Mouse (Mus musculus): ENCODE measurements around the gene Mum1. TPM values are rescaled to one million over a fixed set of nuclear protein-coding genes. Genes with fewer than 3 reads are reported as not detected.
"Not testable (repeated sequence)": the region's sequence is repeated elsewhere in the genome, so short reads cannot be mapped to it uniquely, and the experiment has no call there.

Gene Mum1
- polyA plus RNA-seq, 1 experiment from 2014 or later: 42.4 TPM

DNA sequence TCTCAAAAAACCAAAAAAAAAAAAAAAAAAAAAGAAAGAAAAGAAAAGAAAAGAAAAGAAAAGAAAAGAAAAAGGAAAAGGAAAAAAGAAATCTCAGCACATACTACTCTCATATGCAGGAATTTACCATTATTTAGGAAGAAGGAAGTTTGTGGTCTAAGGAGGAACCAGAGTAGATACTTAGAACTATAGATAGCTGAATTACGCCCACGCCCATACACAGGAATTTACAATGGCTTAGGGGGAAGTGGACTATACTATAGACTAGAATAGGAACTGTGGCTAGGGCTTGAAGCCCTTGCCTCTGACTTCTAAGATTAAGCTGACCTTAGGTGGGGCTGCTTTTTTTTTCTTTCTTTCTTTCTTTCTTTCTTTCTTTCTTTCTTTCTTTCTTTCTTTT lies 3.1 kb upstream of the Mum1 start:
- not testable (repeated sequence) for H3K9me3 ChIP-seq (replicated peaks; ENCODE audit: control insufficient read depth, low read length); H3K36me3 ChIP-seq (ENCODE audit: control insufficient read depth, insufficient read depth, low read length); H3K27me3 ChIP-seq (replicated peaks; ENCODE audit: control insufficient read depth, insufficient read depth, low read length); H3K4me2 ChIP-seq (ENCODE audit: low read length); H3K27ac ChIP-seq (ENCODE audit: low read depth, low read length); H3K9ac ChIP-seq (ENCODE audit: low read length); DNase-seq (ENCODE audit: low spot score); ATAC-seq; H3K4me3 ChIP-seq (ENCODE audit: low read depth, low read length)
- 89% methylated on average over 2 of the region's 2 CpGs for WGBS
- peaks cover 13% of the 10 kb centered on the region for H3K4me1 ChIP-seq (ENCODE audit: control insufficient read depth, insufficient read depth, low read length)

DNA sequence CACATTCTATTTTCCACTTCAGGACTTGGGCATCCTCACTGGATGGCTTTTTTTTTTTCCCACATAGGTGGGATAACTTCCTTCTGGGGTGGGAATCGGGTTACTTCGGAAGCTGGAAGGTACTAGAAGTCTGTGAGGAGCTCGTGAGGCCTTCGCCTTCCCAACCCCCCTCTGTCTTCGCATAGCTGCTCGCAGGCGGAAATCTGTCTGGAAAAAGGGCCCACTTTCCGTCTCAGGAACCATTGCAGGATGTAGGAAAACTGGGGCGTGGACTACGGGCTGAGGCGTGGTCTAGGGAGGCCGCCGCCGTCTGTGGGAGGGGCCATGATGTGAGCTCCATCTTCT lies 191 bp upstream of the Mum1 start:
- ATAC-seq (no peak), DNase-seq (ENCODE audit: low spot score) (no peak)
- Histone ChIP-seq H3K27me3 (replicated peaks; ENCODE audit: control insufficient read depth, insufficient read depth, low read length) (no peaks in the 10 kb centered on the region), H3K4me2 (ENCODE audit: low read length) (peak overlapping the region; percentile 95), H3K9ac (ENCODE audit: low read length) (peak overlapping the region; percentile 49; the same call in 1 of the 2 replicates), H3K27ac (ENCODE audit: low read depth, low read length) (peak overlapping the region; percentile 95), H3K9me3 (replicated peaks; ENCODE audit: control insufficient read depth, low read length) (no peaks in the 10 kb centered on the region), H3K4me1 (ENCODE audit: control insufficient read depth, insufficient read depth, low read length) (peaks cover 25% of the 10 kb centered on the region), H3K4me3 (ENCODE audit: low read depth, low read length) (peak overlapping the region; percentile 81), H3K36me3 (ENCODE audit: control insufficient read depth, insufficient read depth, low read length) (peaks cover 17% of the 10 kb centered on the region)
- under 1% methylated on average over 14 of the region's 14 CpGs for WGBS

DNA sequence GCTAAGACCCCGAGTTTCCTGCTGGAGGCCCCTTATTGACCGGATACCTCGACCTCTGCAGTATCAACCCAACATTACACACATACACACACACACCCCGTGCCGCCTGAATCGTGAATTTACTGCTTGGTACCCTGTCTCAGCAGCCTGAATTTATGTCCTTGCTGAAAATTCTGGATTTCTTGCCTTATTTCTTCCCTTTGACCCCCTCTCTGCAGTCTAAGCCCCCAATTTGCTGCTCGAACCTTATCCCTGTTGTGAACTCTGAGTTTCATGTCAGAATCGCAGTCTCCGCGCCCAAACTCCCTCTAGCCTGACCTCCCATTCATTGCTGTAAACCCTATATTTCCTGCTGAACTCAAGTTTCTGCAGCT lies 919 bp downstream of the Mum1 start:
- Histone ChIP-seq H3K36me3 (ENCODE audit: control insufficient read depth, insufficient read depth, low read length) (peaks cover 26% of the 10 kb centered on the region), H3K4me2 (ENCODE audit: low read length) (peak overlapping the region; percentile 95), H3K9ac (ENCODE audit: low read length) (peak overlapping the region; percentile 96), H3K4me3 (ENCODE audit: low read depth, low read length) (peak overlapping the region; percentile 81), H3K9me3 (replicated peaks; ENCODE audit: control insufficient read depth, low read length) (no peaks in the 10 kb centered on the region), H3K4me1 (ENCODE audit: control insufficient read depth, insufficient read depth, low read length) (peaks cover 25% of the 10 kb centered on the region), H3K27me3 (replicated peaks; ENCODE audit: control insufficient read depth, insufficient read depth, low read length) (no peaks in the 10 kb centered on the region), H3K27ac (ENCODE audit: low read depth, low read length) (peak overlapping the region; percentile 95)
- ATAC-seq (no peak; the same call in 1 of the 2 replicates), DNase-seq (ENCODE audit: low spot score) (no peak)
- WGBS: 9% methylated on average over 10 of the region's 10 CpGs

DNA sequence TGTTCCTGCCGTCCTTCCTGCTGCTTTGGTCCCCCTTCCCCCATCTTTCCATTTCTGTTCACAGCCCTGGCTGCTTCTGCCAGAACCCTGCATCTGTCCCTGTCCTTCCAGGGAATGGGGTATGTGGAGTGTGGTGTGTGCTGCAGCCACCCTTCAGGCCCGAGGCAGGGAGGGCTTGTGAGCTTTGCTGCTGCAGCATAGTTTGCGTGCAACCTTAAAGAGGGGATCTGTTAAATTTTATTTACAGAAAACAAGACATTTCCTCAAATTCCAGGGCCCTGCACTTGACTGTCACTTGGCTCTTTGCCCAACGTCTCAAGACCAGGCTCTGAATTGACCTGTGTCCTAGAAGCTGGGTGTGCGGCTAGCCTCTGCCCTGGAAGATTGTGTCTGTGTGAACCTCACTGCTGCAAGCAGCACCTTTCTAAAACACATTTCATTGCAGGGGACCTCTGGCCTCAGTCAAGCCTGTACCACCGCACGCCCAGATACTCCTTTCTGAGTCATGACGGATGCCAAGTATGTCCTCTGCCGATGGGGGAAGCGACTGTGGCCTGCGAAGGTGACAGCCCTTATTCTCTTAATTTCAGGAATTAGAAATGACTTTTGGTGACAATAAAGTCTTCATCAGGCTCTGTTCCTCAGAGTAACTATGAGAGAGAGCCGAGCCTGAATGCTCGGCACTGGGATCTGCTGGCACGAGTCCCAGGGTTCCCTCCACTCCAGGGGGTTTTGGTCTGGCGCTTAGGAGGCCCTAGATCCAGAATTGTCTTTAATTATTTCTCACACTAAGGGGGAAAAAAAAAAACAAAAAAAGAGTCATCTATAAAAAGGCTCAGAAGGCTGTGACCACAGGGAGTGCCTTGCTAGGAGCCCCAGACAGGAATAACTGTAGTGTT lies 1.9 kb downstream of the Mum1 start:
- peak; percentile 53 for DNase-seq (ENCODE audit: low spot score)
- Histone ChIP-seq H3K9me3 (replicated peaks; ENCODE audit: control insufficient read depth, low read length) (no peaks in the 10 kb centered on the region), H3K36me3 (ENCODE audit: control insufficient read depth, insufficient read depth, low read length) (peaks cover 36% of the 10 kb centered on the region), H3K27ac (ENCODE audit: low read depth, low read length) (peak overlapping the region; percentile 95), H3K4me2 (ENCODE audit: low read length) (peak overlapping the region; percentile 95), H3K4me1 (ENCODE audit: control insufficient read depth, insufficient read depth, low read length) (peaks cover 30% of the 10 kb centered on the region), H3K27me3 (replicated peaks; ENCODE audit: control insufficient read depth, insufficient read depth, low read length) (no peaks in the 10 kb centered on the region), H3K4me3 (ENCODE audit: low read depth, low read length) (peak overlapping the region; percentile 81), H3K9ac (ENCODE audit: low read length) (peak overlapping the region; percentile 96)
- 31% methylated on average over 15 of the region's 15 CpGs for WGBS
- no peak for ATAC-seq

DNA sequence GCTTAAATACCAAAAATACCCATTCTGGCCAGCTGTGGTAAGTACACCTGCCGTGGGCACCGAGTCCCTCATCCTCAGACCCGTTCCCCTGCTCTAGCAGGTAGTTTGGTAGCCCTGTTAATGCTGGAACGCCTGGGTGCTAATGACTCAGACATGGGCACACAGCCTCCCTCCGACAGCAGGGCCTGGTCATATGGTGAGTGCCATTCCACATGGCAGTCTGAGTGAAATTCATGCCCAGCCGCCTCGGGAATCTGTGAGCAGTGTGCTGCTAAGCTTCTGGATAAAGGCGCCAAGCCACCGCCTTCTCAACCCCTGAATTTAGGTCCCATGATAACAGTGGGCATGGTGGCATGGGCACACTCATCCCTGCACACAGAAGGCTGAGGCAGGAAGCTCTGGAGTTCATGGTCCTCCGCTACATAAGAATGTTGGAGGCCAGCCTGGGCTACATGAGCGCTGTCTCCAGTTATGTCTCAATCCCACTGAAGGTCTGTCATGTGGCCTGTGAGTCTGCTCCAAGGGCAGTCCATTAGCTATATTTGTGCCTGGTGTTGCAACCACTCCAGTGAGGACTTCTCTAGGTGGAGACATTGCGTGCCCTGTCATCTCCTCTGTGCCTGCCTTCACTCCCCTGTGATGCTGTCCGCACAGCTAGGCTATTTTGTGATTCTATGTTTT lies 10.1 kb downstream of the Mum1 start:
- Histone ChIP-seq H3K27me3 (replicated peaks; ENCODE audit: control insufficient read depth, insufficient read depth, low read length) (no peaks in the 10 kb centered on the region), H3K27ac (ENCODE audit: low read depth, low read length) (no peak overlapping the region), H3K9me3 (replicated peaks; ENCODE audit: control insufficient read depth, low read length) (no peaks in the 10 kb centered on the region), H3K4me2 (ENCODE audit: low read length) (no peak overlapping the region), H3K36me3 (ENCODE audit: control insufficient read depth, insufficient read depth, low read length) (peaks cover 98% of the 10 kb centered on the region), H3K4me1 (ENCODE audit: control insufficient read depth, insufficient read depth, low read length) (peaks cover 8% of the 10 kb centered on the region; the same call in 1 of the 2 replicates), H3K9ac (ENCODE audit: low read length) (no peak overlapping the region), H3K4me3 (ENCODE audit: low read depth, low read length) (no peak overlapping the region)
- DNase-seq (ENCODE audit: low spot score) (no peak), ATAC-seq (no peak)
- WGBS: 95% methylated on average over 13 of the region's 13 CpGs

DNA sequence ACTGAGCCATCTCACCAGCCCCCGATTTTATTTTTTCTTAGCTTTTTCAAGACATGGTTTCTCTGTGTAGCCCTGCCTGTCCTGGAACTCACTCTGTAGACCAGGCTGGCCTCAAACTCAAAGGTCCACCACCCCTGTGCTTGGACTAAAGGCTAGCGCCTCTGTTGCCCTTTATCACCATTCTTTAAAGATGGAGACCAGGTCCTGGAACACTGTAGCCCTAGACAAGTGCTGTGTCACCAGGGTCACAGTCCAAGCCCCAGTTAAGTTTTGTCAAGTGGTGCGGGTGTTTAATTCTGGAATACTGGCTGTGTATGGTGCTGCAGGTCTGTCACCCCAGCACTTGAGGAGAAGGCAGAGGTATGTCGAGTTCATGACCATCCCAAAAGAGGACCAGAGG lies 10.8 kb downstream of the Mum1 start:
- H3K36me3 ChIP-seq (ENCODE audit: control insufficient read depth, insufficient read depth, low read length): peaks cover 99% of the 10 kb centered on the region
- H3K4me3 ChIP-seq (ENCODE audit: low read depth, low read length): no peak overlapping the region
- DNase-seq (ENCODE audit: low spot score) (no peak), ATAC-seq (no peak)
- H3K27me3 ChIP-seq (replicated peaks; ENCODE audit: control insufficient read depth, insufficient read depth, low read length): no peaks in the 10 kb centered on the region
- WGBS: 95% methylated on average over 4 of the region's 4 CpGs
- H3K9me3 ChIP-seq (replicated peaks; ENCODE audit: control insufficient read depth, low read length): no peaks in the 10 kb centered on the region
- no peak overlapping the region for H3K27ac ChIP-seq (ENCODE audit: low read depth, low read length)
- H3K4me1 ChIP-seq (ENCODE audit: control insufficient read depth, insufficient read depth, low read length): peaks cover 8% of the 10 kb centered on the region; the same call in 1 of the 2 replicates
- no peak overlapping the region for H3K9ac ChIP-seq (ENCODE audit: low read length)
- H3K4me2 ChIP-seq (ENCODE audit: low read length): no peak overlapping the region

DNA sequence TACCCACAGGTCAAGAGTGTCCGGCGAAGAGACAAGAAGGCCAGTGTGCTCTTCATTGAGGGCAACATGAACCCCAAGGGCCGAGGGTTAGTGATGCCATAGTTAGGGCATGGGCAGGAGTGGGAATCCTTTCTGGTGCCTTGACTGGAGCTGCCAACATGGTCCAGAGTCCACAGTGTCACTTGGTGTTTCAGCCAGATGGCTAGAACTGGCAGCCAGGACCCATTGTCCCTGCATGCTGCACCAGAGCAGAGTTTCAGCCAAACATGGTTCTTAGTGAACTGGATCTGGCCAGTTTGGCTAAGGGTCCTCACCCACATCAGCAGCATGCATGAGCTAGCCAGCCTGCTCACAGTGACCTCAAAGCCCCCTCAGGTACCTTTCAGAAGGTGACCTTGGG lies 12.1 kb downstream of the Mum1 start:
- H3K4me1 ChIP-seq (ENCODE audit: control insufficient read depth, insufficient read depth, low read length): peaks cover 2% of the 10 kb centered on the region; the same call in 1 of the 2 replicates
- H3K27me3 ChIP-seq (replicated peaks; ENCODE audit: control insufficient read depth, insufficient read depth, low read length): no peaks in the 10 kb centered on the region
- H3K4me2 ChIP-seq (ENCODE audit: low read length): no peak overlapping the region
- peaks cover 99% of the 10 kb centered on the region for H3K36me3 ChIP-seq (ENCODE audit: control insufficient read depth, insufficient read depth, low read length)
- no peak overlapping the region for H3K4me3 ChIP-seq (ENCODE audit: low read depth, low read length)
- no peak overlapping the region for H3K27ac ChIP-seq (ENCODE audit: low read depth, low read length)
- DNase-seq (ENCODE audit: low spot score) (no peak), ATAC-seq (no peak)
- WGBS: 93% methylated on average over 3 of the region's 3 CpGs
- no peaks in the 10 kb centered on the region for H3K9me3 ChIP-seq (replicated peaks; ENCODE audit: control insufficient read depth, low read length)
- H3K9ac ChIP-seq (ENCODE audit: low read length): no peak overlapping the region

DNA sequence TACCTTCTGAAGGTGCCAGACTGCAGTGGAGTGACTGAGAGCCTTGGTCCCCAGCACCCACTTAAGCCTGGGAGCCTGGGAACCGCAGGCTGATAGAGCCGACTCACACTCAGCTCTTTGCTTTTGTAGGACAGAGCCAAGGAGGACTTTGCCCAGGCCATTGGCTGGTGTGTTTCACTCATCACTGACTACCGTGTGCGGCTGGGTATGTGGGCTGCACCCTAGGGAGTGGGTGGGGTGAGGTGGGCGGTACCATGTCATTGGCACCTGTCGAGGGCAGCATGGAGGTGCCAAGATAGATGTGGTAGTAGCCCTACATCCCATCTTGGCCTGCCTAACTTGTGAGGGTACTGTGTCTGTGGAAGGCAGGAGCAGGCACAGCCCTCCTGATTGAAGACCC lies 13.6 kb downstream of the Mum1 start:
- ATAC-seq (no peak), DNase-seq (ENCODE audit: low spot score) (no peak)
- Histone ChIP-seq H3K4me2 (ENCODE audit: low read length) (no peak overlapping the region), H3K27me3 (replicated peaks; ENCODE audit: control insufficient read depth, insufficient read depth, low read length) (no peaks in the 10 kb centered on the region), H3K9me3 (replicated peaks; ENCODE audit: control insufficient read depth, low read length) (no peaks in the 10 kb centered on the region), H3K27ac (ENCODE audit: low read depth, low read length) (no peak overlapping the region), H3K9ac (ENCODE audit: low read length) (no peak overlapping the region), H3K36me3 (ENCODE audit: control insufficient read depth, insufficient read depth, low read length) (peaks cover 97% of the 10 kb centered on the region), H3K4me1 (ENCODE audit: control insufficient read depth, insufficient read depth, low read length) (no peaks in the 10 kb centered on the region), H3K4me3 (ENCODE audit: low read depth, low read length) (no peak overlapping the region)
- WGBS: 91% methylated on average over 6 of the region's 6 CpGs

DNA sequence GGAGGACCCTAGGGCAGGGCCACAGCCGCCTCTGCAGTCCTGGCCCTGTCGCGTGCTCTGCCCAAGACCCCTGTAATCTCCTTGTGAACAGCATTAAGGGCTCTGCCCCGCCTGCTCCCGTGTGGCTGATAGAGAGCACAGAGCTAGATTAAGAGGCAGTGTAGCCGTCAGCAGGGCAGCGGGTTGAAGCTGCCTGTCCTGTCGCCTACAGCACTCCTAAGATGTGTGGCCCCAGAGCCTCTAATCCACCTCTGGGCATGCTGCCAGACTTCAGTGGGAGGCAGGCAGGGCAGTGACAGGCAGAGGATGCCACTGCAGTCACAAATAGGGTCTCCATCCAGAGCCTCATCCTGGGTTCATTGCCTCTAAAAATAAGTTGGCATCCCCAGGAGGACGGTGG lies 15.9 kb downstream of the Mum1 start:
- Histone ChIP-seq H3K4me1 (ENCODE audit: control insufficient read depth, insufficient read depth, low read length) (no peaks in the 10 kb centered on the region), H3K9ac (ENCODE audit: low read length) (no peak overlapping the region), H3K4me2 (ENCODE audit: low read length) (no peak overlapping the region), H3K27me3 (replicated peaks; ENCODE audit: control insufficient read depth, insufficient read depth, low read length) (no peaks in the 10 kb centered on the region), H3K27ac (ENCODE audit: low read depth, low read length) (no peak overlapping the region; the same call in 1 of the 2 replicates), H3K9me3 (replicated peaks; ENCODE audit: control insufficient read depth, low read length) (no peaks in the 10 kb centered on the region), H3K36me3 (ENCODE audit: control insufficient read depth, insufficient read depth, low read length) (peaks cover 75% of the 10 kb centered on the region), H3K4me3 (ENCODE audit: low read depth, low read length) (no peak overlapping the region)
- no peak for ATAC-seq
- 44% methylated on average over 9 of the region's 9 CpGs for WGBS
- peak; percentile 30 for DNase-seq (ENCODE audit: low spot score)
